Mouse (Mus musculus): ENCODE measurements around the gene Rnase11.
"Not testable (repeated sequence)": the region's sequence is repeated elsewhere in the genome, so short reads cannot be mapped to it uniquely, and the experiment has no call there.

The Rnase11 gene

DNA sequence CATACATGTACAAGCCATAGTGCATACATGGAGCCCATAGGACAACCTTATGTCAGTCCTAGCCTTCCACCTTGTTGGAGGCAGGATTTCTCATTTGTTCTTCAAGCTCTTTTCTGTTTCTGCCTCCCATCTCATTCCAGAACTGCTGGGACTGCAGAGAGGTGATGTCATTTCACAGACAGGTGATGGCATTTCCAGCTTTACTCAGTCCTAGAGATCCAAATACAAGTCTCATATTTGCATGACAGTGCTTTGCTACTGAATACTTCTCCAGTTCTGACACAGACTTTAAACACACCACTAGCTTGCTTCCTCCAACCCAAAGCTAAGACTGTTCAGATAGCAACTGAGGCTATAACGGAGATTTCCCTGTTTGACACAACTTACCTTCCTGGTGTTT lies 29.2 kb upstream of the Rnase11 start:
- no peak for DNase-seq

DNA sequence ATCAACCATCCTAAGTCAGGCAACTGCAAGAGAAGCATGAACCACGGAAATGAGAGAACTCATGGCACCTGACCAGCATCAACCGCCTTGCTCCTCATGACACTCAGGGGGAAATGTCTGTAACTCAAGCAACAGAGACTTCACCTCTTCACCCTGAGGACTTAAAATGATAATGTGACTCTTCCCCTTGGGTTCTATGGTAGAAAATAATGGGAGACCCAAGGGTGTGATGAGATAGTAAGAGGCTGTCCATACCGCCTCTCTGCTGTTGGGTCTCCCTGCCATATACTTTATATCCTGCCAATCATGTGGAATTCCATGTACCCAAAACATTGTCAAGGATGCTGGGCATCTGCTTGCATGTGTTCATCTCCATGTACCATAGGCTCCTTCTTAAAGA lies 24.4 kb upstream of the Rnase11 start, which contains the start of gene Olfr750:
Gene Olfr750 (minus strand): TSS at position 101 of the 400 bp plus-strand sequence.
- no peak for DNase-seq

DNA sequence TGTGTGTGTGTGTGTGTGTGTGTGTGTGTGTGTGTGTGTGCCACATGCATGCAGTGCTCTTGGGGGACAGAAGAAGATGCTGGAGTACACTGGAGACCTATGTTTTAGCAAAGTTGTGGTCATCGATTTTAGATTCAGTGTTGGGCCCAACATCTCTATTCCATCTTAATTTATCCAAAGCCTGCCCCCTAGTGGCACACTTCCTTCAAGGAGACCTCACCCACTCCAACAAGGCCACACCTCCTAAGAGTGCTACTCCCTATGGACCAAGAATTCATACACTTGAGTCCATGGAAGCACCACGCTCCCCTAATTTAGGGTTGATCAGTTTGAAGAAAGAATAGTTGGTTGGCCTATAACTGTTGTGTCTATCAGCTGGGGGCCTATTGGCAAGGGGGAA lies 19.7 kb upstream of the Rnase11 start:
- peak in 1 of 2 experiments; percentile 82 for DNase-seq

DNA sequence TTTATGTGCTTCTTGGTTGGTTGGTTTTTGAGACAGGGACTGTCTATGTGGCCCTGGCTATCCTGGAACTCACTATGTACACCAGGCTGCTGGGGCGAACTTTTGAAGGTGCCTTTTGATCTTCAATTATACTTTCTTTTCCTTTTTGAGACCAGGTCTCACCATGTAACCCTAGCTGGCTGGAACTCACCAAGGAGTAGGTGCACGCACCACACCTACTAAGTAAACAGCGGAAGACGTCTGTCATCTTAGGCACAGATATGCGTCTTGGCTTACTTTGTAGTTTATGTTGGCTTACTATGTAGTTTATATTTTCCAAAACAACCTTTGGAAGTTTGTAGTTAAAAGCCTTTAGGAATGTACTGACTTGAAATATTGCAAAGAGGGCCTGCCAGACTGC lies 19.0 kb upstream of the Rnase11 start:
- no peak for DNase-seq

DNA sequence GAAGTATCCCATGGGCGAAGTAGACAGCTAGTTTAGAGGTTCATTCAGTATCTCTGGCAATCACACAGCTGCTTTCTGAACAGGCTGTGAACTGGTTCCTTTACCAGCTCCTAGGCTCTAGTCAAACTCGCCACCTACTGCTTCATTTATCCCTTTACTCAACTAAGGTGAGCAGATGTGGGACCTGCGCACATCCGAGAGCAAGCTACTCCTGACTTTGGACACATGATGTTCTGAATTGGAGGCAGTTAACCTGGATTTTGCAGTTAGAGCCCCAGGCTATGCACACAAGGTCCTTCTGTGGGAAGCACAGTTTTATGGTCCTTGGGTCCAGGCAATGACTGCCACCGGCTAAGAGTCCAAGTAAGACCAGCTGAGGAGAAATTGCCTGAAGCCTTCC lies 10.8 kb upstream of the Rnase11 start:
- DNase-seq = no peak

DNA sequence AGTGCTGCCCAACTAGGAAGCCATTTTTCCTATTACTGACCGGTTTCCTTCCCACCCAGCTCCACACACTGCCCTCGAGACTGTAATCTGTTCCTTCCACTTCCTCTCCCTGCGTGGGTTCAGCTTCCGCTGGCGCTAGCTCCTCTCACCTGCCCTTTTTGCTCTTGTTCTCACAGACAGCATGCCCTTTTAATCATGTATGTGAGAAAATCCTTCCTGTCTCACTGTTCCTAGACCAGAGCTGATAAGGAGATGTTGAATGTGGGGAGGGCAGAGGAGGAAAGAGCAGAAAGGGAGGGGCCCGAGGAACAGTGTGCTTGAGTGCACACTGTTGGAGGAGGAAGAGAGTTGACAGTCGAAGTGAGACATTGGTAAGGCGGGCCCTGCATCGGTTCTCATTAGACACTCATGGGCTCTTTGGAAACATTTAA lies 7.5 kb upstream of the Rnase11 start, which contains the start of gene Rnase12:
Gene Rnase12 (minus strand): TSS at position 261 of the 431 bp plus-strand sequence.
- DNase-seq = no peak

DNA sequence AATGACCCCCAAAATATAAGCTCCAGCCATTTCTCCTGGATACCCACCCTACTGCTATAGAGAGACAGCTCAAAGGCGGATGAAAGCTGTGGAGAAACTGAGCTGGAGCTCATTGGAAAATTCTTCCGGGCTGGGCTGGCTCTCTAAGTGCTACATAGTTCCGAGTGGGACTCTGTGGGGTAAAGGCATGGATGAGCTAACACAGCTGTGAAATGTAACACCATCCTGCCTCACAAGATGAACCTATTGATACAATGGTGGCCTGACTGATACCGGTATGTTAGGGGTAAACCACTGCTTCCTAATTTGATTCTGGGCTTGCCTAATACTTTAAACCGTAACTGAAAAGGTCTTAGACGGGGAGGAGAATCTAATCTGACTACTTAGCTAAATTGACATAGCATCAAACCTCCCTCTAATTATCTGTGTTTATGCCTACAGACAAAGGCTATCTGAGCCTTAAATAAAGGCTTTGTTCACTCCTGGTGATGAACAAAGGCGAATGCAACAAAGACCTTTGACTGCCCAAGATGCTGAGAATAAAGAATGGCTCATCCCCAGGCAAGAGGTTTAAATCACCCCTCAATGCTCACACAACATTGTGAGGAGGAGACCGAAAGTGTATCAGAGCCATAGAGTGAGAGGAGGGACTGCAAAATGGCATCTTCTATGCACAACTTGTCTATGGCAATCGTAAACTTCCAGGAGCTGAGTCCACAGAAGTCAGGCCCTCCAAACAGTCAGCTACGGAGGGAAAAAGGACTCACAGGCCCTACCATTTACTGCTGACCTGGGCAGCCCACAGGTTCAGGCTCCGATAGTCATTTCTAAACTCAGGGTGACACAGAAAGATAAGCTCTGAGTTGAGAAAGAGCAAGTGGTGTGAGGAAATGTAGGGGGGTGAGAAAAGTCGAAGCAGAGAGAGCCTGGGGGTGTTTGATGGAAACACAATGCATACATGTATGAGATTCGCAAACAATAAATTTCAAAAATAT lies 4.6 kb upstream of the Rnase11 start:
- no peak for DNase-seq

DNA sequence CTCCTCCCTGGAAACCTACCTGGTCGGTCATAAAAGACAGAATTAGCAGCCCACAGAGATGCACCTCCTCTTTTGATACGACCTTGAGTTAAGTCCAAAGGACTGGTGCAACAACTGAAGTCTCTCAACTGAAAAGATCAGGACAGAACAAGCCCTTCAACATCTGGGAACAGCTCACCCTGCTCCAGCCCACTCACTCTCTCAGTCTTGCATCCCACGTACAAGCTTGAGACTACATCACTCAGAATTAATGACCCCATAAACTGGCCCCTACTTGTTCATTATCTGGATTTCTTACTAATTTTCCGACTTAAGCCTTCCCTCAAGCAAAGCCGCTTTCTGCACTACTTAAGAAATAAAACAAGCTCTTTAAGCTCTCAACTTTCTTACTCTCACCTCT lies 3.2 kb upstream of the Rnase11 start:
- no peak for DNase-seq

DNA sequence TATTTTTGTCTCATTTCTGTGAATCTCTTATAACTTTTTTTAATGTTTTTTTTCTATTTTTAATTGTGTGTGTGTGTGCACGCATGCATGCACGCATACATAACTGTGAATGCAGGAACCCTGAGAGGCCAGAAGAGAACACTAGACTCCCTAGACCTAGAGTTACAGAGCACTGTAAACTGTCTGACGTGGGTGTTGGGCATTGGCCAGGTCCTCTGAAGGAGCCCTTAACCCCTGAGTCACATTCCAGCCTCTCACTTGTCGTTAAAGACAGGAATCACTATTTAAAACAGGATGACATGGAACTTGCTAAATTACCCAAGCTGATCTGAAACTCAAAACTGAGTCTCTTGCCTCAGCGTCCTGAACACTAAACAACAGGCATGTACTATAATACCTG lies 2.0 kb upstream of the Rnase11 start:
- DNase-seq = no peak

DNA sequence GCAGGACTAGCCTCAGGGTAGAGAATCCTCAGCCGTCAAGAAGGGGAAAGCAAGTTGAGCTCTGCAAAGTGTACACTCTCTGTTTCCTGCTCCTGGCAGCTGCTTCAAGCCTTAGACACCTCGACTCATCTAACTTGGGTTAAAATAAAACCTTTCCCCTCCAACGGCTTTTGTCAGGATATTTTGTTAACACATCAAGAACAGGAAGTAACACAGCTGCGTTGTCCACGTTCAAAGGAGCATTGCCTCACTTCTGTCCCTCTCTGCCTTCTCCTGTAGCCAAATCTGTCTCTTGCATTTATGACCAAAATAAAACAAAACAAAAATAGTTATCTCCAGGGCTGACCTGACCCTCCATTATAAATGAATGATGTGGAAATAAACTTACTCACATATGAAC lies 2.1 kb downstream of the Rnase11 start:
- no peak for DNase-seq

DNA sequence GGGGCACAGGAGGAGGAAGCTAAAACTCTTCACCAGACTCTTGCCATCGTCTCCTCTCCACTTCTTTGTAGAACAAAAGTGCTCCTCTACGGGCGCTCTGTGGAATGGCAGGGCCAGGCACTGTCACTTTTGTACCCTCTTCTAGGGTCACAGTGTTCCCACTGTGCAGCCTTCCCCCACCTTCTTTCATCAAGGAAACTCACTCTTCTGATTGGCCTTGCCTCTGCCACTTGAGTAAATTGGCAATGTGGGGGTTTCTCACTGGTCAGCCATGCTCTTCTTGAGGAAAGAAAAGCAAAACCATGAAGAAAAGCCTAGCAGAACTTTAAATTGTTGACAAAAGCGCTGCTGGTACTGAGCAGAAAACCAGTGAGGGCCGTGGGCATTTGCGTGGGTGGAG lies 8.2 kb downstream of the Rnase11 start, which contains the start of gene Rnase9:
Gene Rnase9 (minus strand): TSS at position 101 of the 400 bp plus-strand sequence.
- no peak for DNase-seq

DNA sequence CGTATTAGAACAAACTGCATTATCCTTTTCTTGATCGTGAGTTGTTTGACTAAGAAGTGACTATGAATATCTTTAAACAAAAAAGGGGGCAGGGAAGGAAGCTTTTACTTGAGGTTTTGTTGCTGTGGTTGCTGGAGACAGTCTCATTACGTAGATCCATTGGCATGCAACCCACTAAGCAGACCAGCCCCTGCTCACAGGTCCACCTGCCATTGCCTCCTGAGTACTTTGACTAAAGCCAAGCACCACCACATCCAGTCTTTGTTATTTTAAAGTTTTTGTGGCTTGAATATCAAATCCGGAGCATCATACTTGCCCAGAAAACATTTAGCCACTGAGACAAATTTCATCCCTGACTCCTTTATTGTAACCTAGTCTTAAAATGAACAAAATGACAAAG lies 13.7 kb downstream of the Rnase11 start:
- DNase-seq = no peak

DNA sequence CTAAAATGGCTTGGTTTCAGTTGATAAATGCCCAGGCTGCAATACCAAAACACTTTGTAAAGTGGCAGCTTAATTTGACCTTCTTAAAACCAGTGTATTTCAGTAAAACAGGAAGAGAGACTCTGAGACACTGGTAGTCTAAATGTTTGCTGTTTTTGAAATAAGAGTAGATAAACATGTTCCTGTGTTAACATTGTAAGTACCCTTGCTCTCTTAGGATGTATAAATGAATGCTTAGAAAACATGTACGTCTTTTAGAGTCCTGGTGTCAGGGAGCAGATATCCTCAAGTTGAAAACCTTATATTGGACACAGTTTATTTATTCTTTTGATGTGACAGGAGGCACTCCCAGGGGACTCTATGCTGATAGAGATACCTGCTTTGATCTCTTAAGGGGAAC lies 14.8 kb downstream of the Rnase11 start:
- no peak for DNase-seq

DNA sequence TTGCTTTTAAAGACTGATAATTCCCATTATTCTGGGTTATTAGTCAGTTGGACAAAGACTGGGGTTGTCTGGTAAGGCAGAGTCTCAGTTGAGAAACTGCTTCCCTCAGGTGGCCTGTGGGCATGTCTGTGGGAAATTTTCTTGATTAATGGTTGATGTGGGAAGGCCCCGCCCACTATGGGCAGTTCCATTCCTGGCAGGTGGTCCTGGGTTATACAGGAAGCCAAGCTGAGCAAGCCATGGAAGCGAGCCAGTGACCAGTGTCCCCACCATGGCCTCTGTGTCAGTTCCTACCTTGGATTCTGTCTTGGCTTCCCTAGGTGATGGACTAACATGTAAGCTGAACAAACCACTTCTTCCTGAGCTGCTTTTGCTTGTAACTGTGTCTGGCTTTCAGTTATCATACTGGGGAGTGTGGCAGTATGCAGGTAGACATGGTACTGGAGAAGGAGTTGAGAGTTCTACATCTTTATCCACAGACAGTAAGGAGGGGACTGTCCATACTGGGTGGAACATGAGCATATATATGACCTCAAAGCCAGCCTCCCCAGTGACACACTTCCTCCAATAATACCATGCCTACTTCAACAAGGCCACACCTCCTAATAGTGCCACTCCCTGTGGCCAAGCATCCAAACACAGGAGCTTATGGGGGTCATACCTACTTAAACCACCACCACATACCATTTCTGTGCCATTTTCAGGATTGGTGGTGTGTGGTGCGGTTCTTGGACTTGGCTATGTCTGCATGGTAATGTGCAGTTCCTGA lies 22.4 kb downstream of the Rnase11 start:
- peak in 1 of 2 experiments; percentile 34 for DNase-seq

DNA sequence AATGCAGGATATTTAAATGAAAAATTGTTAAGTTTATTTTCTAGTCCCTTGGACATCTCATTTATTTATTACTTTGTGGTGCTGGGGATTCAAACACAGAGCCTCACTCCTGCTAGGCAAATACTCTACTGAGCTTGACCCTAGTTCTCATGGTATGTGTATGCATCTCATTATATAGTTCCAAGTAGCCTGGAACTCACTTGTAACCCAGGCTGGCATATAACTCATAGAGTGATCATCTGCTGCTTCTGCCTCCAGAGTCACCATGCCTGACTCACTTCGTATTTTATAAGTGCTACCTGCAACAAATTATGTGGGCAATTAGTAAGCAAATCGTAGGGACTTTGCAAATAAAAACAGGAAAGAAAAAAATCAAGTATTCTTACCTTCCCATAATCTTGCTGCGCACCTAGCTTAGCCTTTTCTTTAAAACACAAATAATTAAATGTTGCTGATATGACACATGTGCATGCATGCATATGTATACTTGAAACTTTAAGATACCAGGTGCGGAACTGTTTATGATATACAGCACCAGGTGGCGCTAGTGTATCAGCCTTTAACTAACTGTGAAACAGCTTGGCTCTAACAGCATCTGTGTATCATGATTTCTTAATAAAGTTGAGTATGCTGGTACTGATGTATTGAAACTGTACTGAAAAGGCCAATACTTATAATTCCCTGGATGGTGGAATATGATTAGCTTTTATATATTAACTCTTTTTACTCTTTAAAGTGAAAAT lies 23.4 kb downstream of the Rnase11 start:
- peak; percentile 67 to 86 for DNase-seq

DNA sequence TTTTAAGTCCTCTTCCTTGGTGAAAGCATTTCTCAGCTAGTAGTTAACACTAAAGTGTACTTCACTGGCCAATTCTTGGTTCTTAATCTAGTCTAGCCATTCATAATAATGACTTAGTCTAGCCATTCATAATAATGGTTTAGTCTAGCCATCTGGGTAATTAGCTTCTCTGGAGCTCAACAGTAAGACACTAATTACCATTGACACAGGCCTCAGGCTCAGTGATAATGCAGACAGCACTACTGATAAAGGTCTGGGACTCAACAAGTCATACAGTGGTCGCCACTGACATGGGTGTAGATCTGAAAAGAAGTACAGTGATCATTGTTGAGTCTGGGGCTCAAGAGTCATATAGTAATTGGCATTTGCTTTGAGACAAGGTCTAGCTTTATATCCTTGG lies 25.1 kb downstream of the Rnase11 start:
- DNase-seq = no peak

DNA sequence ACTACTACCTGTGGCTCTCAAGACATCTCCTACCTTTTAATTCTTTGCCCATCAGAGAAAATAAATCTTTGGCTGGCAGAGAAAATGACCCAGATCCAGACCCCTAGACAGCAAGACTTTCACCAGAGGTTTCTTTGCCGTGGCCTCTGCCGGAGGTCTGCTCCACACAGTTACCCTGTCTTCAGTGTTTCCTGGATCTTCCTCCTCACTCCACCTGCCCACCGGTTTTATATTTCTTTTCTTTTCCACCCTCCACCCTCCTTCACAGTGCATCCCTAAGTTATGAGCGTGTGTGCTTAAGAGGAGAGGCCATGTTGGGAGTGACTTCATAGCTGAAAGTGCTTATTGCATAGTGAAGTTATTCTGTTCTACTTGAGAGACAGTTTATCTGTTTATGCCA lies 26.5 kb downstream of the Rnase11 start:
- DNase-seq = no peak

DNA sequence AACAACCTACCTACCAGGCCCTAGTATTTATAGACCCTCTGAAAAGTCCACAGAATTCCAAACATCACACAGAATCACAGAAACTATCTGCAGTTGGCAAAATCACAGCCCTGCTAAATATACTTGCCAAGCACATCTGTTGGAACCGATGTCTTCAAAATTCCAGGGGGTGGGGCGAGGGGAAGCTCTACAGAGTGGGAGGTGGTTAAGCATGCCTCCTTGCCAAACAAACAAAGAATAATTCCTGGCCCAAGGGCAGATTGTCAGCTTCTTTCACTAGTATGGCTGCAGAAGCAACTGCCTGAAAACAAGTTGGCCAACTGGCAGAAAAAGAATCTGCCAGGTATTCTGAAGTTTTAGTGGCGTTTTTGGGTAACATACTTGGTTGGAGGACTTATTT lies 32.7 kb downstream of the Rnase11 start:
- peak; percentile 60 to 72 for DNase-seq

DNA sequence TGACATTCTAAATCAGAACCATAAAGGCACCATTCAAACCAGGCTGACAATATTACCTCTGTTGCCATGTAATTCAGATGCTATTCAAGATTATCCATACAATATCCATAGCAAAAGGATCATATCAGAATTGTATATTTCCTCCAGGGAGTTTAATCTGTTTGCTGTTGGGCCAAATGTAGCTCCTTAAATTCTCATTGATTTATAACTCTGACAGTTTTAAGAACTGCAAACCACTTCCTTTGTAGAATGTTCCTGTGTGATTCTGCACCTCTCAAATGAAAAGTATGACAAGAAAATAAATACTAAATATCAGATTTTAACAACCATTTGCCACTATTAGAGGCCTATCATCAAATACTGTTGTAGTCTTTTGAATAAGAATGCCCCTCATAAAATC lies 34.2 kb downstream of the Rnase11 start:
- no peak for DNase-seq

DNA sequence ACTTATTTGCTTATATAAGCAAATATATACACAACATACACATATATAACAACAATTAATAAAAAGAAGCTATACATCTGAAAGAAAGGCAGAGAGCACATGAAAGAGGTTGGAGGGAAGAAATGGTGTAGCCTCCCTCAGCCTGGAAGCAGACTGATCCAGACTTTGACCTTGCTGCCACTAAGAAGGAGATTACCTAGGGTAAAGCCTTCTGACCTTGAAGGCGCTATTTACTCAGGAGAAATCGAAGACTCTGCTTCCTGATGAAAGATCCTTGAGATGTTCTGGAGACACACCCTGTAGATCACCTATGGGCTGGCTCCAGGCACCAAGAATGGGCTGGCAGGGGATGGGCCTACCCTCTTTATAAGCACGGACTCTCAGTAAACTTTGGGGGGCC lies 35.2 kb downstream of the Rnase11 start:
- DNase-seq = not testable (repeated sequence)

DNA sequence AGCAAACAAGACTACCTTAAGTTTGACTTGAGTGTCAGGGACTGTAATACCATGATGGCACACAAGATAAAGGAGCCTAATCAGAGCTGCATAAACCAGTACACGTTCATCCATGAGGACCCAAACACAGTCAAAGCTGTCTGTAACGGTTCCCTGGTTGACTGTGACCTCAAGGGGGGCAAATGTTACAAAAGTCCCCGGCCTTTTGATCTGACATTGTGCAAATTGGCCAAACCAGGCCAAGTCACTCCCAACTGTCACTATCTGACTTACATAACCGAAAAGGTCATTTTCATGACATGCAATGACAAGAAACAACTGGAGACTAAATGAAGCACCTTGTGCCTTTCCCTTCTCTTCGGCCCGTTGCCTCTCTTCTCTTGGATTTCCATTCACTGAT lies 40.4 kb downstream of the Rnase11 start:
- no peak for DNase-seq

DNA sequence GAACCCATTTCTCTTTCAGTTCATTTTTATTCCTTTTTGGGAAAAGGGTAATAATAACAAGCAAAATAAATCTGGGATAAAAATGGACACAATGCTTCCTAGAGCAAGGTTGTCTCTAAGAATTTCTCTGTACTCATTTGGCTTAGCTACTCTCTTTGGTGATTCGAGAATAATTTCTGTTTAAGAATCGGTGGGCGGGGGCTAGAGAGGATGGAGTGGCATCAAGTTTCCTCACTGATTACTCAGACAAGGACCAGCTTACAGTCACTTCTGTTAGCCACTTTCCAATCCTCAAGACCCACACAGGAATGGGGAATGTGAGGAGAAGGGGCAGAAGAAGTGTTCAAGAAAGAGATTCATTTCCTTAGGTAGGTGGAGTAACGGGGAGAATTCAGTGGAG lies 41.2 kb downstream of the Rnase11 start:
- DNase-seq = no peak
